Mouse (Mus musculus) induced T-regulatory cell, adult 2 months (primary cell): ENCODE measurements around the gene Dnajc4.
"Not testable (repeated sequence)": the region's sequence is repeated elsewhere in the genome, so short reads cannot be mapped to it uniquely, and the experiment has no call there.

ENCODE experiments used
- DNase-seq: peaks from one replicate; pipeline ENCODE4 v3.0.0-alpha.2; 2012; ENCODE audit warnings: low read depth

Dnajc4 gene

DNA sequence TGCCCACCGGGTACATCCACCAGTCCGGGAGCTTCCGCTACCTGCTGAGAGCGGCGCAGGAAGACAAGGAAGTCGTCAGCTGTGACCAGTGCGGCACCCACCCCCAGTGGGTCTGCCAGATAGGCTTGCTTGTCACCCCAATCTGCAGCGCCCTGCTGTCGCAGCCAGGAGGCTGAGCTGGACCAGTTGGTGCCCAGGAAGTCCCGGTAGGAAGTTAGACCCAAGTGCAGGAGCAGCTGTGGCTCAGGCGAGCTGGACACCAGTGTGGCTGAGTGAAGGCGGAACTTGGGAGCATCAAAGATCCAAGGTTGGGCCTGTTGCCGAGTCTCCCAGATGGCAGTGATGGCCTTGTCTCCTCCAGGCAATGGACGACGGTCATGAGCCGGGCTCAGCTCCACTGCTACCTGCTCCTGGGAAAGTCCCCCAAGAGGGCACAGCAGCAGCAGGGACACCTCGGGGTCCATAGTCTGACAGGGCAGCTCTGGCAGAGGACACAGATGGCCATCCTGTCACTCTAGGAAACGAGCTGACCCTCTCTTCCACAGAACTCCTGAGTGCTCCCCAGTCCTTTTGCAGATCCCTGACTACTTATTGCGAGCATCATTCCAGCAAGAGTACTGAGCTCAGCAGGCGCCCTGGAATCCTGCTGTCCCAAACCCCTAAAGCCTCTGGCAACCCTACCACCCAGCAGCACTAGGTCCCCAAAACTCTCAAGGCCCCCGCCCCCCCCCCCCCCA is 3.1 kb upstream of the Dnajc4 start:
- no peak for DNase-seq

DNA sequence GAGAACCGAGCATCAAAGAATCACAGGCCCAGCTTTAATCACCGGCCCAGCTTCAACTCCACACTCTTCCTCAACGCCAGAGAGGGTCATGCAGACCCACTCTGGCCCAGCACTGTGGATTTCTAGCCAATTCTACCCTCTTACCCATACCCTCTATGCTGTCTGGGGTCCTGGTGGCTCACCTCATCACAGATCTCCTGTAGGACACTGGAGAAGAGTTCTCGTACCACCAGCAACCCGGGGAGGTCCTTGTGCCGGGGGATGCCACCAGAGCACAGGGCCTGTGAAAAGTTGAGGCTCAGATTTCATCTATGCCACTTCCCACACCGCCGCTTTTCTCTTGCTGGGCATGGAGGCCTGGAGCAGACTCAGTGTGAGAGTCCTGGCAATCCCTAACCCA is 2.1 kb upstream of the Dnajc4 start:
- no peak for DNase-seq

DNA sequence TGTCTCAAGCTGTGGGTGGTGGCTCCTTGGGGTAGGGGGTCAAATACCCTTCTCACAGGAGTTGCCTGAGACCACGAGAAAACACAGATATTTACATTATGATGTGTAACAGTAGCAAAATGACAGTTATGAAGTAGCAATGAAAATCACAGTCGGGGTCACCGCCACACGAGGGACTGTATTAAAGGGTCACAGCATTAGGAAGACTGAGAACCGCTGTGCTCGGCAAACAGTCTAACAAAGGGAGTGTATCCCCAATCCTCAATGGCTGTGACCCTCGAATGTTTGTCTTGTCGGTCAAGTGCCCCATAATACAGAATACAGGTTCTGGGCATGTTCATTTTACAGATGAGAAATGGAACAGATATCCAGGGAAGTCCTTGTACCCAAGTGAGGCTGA is 1.6 kb upstream of the Dnajc4 start:
- no peak for DNase-seq

DNA sequence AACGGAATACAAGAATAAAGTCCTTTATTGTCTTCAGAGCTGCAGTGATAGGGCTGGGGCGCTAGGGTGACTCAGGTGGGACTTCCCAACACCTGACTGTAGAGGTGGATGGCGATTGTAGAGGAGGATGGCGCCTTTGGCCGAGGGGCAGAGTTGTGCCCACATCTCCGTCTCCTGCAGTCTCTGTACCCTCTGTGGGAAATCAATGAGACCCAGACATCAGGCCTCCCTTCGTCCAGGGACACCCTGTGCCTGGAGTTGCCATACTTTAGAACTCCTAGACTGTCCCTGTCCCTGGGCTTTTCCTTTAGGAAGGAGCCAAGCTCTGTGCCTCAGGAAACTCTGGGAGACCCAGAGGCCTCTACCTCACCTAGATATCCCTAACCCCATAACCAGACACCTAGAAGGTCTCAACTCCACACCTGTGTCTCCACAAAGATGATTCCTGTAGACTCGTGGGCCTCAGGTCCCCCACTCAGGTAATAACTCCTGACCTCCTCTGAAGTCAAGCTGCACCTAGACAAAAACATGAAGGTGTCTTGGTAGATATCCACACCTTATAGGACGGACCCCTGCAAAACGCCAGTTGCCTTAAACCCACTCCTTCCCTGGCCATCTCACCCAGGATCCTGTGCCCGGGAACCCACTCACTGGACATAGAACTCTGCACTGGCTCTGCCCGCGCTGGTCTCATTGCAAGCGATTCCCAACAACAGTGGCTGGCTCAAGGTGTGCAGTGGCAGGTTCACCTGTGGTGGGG is 819 bp upstream of the Dnajc4 start:
- DNase-seq = no peak

DNA sequence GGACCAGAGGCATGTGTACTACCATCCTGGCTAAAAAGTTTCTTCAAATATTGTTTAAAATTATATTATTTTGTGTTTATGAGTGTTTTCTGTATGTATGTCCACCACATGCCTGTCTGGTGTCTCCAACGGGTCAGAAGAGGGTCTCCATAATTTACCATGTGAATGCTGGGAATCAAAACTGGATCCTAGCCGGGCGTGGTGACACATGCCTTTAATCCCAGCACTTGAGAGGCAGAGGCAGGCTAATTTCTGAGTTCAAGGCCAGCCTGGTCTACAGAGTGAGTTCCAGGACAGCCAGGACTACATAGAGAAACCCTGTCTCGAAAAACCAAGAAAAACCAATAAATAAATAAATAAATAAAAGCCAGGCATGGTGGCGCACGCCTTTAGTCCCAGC is 1.2 kb downstream of the Dnajc4 start:
- DNase-seq = not testable (repeated sequence)

DNA sequence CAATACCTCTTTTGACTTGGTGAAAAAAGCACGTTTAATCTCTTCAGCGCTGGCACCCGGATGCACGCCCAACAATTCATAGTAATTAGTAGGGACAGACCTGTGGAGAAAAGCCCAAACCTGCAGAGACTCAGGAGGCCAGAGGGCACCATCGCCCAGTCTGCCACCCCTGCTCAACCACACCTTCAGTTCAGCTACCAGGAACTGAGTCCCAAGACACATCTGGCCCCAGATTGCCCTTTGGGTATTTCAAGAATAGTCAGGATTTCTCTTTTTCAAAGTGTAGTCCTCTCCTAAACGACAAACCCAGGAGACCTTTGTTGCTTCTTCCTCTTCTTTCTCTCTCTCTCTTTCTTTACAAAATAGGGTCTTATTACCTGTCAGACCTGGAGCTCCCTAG is 1.7 kb downstream of the Dnajc4 start:
- DNase-seq = no peak

DNA sequence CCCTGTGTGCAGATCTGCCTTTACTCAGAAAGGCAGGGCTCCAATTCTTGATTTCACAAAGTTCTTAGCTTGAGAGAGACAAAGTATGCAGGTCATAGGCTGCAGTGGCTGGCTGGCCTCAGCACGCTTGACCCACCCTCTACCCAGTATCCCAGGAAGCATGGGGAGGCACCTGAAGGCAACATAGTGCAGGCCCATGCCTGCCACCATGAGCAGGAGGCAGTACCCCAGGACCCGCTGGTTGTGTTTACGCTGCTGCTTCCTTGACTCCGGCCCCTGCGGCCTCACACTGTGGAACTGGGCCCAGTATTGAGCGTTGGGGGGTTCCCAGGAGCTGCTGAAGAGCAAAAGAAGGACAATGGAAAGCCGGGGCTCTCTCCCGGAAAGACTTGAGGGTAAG is 3.1 kb downstream of the Dnajc4 start:
- DNase-seq = no peak

DNA sequence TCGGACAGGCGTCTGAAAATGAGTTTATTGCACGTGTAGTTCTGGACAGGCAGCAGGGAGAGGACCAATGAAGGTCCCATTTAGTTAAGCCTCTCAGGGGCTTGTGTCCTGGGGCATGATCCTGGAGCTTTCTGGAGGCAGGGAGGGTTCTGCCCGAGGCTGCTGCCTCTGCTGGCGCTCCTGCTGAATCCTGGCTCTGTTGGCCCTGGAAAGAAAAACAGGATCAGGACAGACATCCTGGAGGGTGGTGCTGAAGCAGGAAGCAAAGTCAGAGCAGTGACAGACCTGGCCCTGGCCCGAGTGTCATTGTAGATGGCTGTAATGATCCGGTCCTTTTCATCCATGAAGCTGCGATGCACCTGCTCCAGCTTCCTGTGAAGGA is 4.5 kb downstream of the Dnajc4 start:
- DNase-seq = no peak

DNA sequence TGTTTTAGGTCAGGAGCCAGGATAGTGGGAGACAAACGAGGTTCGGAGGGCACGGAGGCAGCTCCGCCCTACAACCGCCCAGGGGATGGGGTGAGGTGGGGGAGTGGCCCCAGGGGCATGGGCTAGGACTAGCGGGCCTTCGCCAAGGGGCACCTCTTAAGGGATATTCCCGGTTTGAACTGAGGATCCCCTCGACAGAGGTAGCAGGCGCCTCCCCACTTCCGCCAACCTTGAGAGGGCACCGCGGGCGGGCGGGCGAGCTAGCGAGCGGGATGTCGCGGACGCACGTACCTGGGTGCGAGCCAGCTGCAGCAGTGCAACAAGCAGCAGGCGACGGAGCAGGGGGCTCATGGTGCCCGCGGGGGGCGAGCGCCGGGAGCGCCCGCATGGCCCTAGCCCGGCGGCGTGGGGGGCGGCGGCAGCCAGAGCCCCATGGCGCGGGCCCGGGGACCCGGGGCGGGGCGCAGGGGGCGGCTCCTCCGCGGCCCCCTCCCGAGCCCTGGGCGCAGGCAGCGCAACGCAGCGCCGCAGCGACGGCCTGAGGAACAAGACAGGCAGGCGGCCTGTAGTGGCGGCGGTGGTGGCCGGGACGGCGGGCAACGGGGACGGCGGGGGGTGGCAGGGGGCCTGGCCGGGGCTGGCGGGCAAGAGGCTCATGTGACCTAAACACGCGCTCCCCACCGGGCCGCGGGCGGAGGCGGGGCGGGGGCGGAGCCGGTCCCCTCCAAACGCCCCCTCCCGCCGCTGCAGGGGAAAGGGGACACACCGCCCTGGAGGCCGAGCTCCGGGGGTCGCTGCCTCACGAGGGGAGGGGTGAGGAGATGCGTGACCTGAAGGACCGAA is 5.1 kb downstream of the Dnajc4 start, which contains the start of gene Vegfb:
Vegfb (minus strand) TSS at position 591 of the 843 bp plus-strand sequence.
- DNase-seq = peak; percentile 72

DNA sequence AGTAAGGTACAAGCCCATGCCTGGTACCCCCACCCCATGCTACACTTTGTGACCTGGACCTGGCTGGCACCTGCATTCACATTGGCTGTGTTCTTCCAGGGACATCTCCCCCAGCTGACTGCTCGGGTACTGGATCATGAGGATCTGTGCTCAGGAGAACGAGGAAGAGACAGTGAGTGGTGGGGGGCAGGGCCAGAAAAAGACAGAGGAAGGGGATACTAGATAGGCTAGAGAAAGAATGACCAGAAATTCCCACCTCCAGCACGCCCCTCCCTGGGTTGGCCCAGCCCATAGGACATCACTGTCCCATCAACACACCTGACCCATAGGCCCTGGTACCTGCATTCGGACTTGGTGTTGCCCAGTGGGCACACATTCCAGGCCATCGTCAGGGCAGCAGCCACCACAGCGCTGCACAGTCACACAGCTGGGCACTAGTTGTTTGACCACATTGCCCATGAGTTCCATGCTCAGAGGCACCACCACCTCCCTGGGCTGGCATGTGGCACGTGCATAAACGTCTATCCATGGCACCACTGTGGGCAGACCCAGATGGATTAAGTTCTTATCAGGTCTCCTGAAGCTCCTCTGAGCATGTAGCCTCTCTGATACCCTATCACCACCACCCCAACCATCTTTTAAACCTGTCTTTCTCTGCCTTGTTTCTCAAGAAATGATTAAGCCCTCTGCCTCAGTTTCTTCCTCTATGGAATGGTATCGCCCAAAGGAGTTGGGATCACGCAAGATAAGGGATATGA is 6.2 kb downstream of the Dnajc4 start:
- no peak for DNase-seq

DNA sequence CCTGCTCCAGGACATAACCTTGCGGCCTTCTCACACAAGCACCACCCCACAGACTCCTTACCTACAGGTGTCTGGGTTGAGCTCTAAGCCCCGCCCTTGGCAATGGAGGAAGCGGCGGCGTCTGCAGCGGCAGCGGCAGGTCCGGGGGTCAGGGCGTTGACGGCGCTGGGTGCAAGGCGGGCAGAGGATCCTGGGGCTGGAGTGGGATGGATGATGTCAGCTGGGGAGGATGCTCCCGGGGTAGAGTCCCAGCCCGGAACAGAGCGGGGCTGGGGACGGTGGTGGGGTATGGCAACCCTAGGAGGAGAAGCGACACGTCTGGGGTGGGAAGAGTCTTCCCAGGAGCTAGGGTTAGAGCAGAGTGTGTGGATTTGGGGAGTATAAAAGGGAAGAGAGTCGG is 7.1 kb downstream of the Dnajc4 start:
- no peak for DNase-seq

DNA sequence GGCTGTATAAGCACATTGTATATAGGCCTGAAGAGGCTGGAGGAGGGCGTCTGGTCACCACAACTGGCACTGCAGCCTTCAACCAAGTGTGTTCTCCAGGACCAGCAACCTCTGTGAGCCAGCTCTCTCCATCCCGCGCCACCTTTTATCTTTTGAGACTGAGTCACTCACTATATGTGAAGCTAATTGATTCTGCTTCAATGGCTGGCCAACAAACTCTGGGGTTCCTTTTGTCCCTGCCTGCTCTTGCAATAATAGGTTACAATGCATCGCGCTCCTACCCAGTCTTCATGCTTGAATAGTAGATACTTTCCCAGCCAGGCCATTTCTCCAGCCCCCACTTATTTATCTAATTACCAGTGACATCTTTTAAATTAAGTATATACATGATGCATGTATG is 8.8 kb downstream of the Dnajc4 start:
- no peak for DNase-seq

DNA sequence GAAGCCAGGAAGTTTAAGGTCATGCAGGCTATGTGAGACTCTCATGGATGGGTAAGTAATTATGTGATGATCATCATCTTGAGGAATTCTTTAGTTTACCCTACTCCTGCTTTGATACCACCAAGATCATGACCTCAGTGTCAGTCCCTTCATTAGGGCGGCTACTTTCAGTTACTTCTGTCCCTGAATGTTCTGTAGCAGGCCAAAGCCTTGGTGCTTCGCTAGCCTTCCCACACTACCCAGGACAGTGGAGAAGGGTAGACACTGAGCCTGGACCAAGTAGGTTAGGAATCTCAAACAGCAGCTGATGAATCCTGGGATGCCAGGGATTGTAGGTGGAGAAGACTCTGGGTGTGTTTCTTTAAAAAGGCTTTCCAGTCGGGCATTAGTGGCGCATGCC is 10.9 kb downstream of the Dnajc4 start:
- no peak for DNase-seq

DNA sequence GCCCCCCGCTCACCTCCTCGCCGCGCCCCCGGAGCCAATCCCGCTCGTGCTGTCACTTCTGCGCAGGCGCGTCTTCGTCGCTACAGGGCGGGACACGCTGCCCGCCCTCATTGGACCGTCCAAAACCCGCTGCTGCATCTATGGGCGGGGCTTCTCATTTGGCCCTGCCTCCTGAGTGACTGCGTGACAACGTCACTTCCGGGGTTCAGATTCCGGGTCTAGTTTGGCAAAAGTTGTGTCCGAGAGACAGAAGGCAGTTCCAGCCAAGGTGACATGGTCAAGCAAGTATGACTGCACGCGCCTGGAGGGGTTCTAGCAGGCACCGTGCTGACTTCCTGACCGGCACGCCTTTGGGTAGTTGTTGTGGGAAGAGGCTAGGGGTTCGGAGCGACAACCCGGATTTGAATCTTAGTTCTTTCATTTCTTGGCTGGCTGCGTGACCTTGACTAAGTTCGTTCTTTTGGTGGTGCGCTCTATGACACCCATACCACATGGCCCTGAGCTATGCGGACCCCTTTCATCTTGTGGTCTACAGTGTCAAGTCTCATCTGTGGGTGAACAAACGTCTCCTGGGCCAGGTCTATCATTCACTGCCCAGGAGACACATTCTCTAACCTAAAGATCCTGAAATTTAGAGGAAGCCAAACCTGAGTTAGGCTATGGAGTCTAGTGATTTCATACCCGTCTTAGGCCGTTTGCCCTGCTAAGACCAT is 11.8 kb downstream of the Dnajc4 start, which contains the start of gene Fkbp2:
Fkbp2 (minus strand) TSS at position 121 of the 713 bp plus-strand sequence.
- peak; percentile 100 for DNase-seq

DNA sequence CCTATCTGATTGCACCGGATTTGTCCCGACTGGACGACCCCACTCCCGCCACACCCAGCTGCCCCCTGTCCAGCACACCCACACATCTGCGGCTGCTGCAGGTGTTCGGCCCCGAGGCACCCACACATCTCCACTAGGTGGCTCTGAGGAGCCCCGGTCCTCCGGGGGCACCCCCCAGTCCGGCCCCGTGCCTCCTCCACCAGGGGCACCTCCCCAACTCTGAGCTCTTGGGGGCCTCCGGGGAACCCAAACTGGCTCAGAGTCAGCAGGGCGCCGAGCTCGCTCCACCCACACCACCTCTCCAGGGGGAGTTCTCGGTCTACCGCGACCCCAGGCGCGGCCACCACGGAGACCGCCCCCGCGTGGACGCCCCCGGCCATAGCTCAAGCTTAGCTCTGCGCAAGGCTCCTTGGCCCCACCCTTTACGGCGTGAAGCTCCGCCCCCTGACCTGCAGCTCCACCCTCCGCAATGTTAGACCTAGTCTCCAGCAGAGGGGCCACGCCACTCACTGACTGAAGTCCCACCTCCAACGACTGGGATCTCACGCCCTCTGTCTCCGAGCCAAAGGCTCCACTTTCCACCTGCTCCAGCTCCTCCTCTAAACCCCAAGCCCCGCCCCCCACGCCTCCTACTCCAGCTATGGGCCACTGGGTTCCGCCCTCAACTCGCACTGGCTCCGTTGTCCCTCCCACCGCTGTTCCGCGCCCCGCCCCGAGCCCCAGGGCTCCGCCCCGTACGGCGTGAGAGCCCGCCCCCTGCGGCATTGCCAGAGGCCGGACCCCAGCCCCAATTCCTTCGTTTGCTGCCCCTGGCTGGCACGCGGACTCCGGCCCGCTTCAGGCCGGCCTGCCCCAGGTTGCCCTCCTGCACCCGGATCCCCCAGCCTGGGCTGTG is 12.6 kb downstream of the Dnajc4 start:
- peak; percentile 100 for DNase-seq

DNA sequence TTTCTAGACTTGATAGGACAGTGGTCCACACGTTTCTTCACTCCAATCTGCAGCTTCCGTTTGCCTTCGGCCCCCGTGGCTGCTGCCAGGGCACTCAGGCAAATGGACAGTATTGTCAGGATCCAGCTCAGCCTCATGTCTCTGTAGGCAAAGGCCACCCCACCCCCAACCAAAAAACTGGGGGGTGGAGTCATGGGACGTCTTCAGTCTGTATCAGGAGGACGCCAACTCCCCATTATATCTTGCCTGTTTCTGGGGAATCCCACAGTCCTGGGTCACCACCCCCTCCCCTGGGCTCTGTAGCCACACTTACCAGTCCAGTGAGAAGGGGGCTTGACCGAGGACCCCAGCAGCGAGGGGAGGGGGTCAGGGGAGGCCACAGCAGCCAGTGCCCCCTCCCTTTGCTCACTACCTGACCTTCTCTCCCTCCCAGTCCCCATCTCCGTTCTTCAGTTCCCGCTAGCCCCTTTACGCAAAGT is 13.3 kb downstream of the Dnajc4 start:
- peak; percentile 68 for DNase-seq

DNA sequence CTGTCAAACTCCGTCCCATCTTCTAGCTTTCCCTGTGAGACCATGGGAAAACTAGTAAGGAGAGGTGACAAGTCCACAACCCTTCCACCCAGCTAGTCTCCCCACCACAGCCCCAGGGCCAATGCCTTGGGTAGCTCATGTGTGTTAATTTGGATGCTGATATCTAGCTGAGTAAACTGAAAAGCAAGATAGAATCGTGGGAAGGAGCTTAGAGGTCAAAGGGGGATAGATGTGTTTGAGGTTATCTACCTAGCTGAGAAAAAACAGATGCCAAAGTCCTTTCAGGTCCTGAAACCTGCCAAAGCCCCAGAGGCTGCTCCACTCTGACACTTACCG is 13.8 kb downstream of the Dnajc4 start:
- DNase-seq = no peak

DNA sequence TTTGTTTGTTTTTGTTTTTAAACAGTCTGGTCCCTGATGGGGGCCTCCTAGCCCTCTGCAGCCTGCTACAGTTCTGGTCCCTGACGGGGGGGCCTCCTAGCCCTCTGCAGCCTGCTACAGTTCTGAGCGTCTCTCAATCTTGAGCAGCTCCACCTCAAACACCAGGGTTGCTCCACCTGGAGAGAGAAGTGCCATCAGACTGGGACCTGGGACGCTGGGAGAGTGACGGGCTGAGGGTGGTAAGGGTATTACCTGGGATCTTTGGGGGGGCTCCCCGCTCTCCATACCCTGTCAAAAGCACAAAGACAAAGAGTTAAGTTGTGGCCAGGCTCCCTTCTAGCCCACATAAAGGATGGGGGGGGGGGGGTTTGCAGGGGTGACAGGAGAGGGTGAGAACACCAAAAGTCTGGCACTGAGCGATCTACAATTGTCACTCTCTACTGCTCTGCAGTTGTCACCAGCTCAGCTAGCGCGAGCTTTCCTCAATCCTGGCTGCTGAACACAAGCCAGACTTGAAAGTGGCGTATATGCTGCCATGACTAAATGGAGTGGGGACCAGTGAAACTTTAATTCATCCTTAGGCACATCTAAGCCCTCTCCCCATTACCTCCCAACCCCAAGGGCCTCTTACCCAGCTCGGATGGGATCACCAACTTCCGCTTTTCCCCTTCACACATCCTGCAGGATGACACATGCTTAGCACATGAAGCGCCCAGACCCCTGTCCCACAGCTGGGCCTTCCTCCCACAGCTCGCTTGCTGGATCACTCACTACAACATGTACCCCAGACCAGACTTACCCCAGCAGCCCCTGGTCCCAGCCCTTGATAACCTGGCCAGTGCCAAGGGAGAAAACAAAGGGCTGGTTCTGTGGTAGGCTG is 14.4 kb downstream of the Dnajc4 start:
- peak; percentile 15 for DNase-seq
